Mouse (Mus musculus) fibroblast of lung, adult 2 months (primary cell): ENCODE data around the gene Acaca.
A peak's percentile ranks its signal among the peaks of the same experiment; 100 is the strongest.

Source experiments
- DNase-seq: peaks from one replicate; pipeline ENCODE4 v3.0.0-alpha.2; 2011; ENCODE audit warnings: low read depth

Gene Acaca

DNA sequence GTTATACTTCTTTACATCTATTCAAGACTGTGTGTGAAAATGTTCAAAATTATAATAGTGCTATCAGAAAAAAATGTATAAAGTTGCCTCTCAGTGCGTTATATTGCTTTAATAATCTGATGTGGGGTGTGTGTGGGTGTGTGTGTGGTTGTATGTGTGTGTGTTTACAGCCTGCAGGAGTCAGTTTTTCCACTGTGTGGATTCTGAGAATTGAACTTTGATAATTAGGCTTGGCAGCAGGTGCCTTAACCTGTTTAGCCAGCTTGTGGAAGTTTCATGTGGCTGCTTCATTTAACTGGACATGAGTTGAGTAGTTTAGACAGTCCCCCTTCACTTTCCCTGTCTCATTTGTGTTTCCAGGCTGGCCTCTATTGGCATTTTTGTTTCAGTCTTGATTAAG is 117.9 kb downstream of the Acaca start:
- DNase-seq = no peak

DNA sequence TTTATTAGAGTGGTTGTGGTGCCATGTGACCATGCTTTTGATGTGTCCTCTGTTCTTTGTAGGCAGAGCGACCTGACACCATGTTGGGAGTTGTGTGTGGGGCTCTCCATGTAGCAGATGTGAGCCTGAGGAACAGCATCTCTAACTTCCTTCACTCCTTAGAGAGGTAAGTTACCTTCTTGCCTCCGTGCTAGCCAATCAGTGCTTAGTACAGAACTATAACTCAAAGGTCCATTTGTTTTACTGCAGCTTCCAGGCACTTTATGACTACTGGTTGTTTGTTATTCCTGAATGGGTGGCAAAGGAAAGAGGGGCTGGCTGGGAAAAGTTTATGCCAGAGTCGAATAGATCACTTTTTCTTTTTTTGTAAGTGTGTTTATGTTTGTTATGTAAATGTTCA is 121.7 kb downstream of the Acaca start:
- no peak for DNase-seq

DNA sequence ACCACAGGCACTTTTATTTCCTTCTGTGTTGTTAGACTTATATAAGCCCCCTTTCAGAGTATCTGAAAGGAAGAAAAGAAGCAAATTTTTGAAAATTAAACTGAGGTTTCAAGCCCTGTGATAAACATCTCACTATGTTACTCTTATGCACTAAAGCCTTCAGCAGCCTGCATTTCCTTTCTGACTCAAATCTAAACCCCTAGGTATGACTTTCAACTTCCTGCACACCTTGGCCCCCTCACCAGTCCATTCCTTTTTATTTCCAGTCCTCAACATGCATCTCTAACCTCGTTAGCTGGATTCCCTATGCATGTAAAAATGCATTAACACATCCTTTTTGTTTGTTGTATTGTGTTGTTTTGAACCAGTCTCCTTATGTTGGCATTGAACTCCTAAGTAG is 123.0 kb downstream of the Acaca start:
- no peak for DNase-seq

DNA sequence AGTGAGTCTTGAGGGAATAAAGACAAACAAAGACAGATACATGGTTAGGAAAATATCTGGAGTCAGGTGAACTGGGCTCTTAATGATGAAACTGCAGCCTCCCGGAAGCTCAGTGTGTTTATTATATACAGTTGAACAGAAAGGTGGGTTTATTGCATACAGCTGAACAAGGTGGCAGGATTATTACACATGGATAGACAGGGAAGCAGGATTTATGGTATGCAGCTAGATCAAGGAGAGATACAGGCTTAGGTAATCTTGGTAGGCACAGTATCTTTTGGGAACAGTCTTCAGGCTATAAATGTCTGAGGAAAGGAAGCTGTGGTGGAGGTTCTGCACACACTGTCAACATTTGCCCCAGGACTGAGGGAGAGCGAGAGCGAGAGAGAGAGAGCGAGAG is 126.4 kb downstream of the Acaca start:
- no peak for DNase-seq

DNA sequence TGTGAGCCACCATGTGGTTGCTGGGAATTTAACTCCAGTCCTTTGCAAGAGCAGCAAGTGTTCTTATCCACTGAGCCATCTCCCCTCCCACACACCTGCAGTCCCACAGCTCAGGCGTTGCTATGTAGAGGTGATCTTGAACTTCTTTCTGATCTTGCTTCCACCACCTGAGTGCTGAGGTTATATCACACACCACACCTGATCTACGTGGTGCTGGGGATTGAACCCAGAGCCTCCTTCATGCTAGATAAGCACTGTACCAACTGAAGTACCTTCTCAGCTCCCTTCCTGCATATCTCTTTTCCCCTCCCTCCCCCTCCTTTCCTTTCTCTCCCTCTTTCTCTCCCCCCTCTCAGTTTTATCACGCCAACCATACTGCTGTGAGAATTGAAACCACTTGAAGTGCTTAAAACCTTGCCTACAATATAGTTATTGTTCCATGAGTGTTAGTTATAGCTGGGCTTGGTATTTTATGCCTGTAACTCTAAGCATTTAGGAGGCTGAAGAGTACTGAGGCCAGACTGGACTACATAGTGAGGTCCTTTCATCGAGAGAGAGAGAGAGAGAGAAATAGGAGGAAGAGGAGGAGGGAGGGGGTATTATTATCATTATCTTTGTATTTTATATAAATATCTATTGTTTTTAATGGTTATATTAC is 128.7 kb downstream of the Acaca start:
- DNase-seq = no peak

DNA sequence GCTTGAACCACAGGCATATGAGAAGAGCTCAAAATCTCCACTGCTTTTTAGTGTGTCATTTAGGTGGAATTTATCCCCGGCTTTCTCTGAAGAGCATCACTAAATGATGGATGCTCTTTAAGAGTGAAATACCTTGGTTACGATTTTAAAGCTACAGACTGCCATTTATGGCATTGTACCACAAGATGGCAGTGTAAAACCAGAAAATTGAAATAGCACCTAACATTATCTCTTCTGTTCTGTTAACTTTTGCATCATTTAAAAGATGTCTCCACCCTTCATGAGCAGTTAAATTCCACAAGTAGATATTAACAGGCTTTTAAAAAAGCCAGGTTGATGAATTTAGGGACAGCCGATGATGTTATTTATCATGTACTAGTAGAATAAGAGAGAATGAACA is 135.0 kb downstream of the Acaca start:
- peak; percentile 14 for DNase-seq

DNA sequence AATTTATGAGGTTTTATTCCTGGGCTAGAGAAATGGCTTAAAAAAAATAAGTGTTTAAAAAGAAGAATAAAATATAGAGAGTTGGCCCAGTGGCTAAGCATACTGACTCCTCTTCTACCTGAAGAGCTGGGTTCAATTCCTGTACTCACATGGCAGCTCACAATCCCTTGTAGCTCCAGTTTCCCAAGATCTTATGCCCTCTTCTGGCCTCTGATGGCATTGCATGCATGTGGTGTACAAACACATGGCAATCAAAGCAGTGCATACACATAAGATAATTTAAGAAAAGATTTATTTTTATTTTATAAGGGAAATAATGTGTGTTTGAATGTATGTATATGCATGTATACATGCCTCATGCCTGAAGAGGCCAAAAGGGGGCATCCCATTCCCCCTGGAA is 138.6 kb downstream of the Acaca start:
- no peak for DNase-seq

DNA sequence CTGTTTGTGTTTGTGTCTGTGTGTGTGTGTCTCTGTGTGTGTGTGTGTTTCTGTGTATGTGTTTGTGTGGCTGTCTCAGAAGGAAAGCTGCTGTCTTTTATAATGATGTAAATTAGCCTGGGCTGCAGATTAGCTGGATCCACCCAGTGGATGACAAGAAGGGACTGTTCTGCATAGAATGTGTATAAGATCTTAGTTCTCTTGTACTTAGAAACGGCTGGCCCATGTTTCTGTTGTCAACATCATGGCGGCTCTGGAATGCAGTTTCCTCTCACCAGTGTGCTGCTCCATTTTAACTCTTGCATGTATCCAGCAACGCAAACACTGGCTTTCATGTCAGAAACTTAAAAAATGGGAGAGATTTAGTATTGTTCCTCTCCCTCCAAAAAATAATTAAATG is 141.0 kb downstream of the Acaca start:
- no peak for DNase-seq

DNA sequence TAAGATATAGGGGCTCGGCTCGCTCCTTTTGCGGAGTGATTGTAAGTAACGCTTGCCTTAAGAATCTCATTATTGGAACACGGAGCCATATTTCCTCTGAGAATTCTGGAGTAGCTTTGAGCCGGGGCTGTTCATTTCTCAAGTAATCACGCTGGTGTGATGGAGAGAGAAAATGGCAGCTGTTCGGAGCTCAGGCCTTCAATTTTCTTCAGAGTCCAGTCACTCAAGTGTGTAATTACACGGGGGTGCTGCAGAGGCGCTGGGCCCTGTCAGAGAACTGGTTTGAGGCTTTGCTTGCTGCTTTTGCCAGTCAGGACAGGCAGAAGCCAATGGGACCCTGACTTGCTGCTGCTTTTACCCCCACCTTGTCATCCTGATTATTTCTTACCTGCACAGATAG is 142.5 kb downstream of the Acaca start:
- DNase-seq = no peak

DNA sequence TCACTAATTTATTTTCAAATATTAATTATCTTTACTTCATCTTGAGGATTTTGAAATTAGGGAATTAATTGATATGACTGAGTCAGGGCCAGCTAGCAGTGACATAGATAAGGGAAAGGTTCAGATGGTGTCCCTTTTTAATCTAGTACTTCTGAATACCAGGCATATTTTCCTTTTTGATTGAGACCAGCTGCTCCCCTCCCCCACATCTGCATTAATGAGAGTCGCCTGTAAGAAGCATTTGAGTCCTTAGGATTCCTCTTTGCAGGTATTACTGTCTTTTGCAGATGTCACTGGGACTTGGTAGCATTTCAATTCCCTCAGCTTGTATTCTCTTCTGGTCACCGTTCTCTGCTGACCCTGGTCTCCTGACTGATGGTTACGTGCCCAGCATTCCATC is 143.1 kb downstream of the Acaca start:
- no peak for DNase-seq

DNA sequence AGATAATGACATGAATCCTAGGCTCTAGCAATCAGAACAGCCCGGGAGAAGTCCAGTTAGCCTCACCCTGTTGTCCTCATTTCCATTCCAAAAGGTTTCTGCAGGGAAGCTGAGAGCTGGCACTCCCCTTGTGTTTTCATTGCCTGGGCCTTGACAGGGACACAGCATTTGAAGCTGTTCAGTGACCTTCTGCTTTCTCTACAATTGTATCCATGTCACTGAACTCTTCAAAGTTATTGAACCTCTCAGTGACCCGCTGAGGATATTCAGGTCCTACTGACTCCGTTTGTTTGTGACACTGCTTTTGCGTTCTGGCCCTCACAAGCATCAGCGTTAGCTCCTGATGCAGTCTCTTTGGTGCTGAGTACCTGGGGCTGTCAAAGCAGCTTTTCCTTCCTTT is 147.5 kb downstream of the Acaca start:
- no peak for DNase-seq

DNA sequence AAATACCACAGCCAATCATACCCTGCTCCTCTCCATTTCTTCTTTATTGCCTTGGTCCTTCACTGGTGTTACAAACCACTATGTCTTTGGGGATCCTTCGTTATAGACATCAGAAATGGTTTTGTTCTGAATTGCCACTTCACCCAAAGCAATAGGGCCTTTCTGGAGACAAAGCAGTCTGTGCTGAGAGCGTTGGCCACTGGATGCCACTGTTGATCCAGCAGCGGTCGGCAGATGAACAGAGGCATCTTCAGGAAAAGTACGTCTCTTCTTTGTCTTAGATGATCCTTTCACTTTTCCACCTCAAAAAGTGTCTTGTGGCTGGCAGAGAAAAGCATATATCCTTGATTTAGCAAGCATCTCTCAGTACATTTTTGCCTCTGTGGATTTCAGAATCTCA is 151.8 kb downstream of the Acaca start:
- DNase-seq = no peak

DNA sequence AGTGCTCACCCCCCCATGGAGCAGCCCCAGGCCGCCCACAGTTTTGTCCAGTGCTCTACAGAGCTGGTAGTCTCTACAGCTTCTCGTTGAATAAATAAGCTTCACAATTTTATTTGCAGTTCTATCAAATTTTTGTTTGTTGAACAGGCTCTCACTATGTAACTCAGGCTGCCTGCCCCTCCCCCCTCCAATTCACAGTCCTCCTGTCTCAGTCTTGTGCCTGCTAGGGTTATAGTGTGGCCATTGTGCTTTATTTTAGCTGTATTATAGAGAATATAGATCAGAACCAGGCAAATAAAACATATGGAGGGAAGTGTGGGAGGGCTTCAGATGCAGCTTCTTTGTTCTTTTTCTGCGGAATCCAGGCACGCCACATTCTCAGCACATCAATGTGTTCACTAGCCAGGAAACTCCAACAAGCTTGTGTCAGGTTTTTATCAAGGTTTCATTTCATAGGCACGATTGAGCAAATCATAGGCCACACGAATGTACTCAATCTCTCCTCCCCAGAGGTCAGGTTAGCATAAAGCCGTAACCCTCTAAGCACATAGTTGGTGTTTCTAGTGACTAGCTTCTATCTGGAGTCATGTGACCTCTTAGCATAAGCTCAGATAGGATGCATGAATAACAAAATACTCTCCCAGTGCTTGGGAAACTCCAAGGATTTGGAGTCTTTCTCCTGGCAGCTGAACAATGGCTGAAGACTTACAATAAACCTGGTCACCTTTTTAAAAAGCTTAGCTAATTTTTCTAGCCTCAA is 153.7 kb downstream of the Acaca start:
- no peak for DNase-seq

DNA sequence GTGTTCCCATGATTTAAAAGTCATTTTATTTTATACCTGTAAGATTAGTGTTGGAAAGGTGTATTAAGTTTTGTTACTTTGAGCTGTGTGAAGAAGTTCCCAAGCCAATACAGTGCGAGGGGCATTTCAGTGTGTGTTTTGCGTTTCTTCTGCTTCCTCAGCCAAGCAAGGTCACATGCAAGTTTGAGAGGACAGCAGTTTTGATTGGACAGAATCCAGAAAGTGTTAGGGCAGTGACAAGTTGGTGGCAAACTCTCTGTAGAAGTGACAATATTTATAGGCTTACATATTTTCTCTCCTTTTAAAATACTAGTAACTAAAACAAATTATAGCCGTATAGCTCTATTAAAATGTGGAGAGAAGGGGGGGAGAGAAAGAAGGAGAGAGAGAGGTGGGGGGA is 161.3 kb downstream of the Acaca start:
- no peak for DNase-seq

DNA sequence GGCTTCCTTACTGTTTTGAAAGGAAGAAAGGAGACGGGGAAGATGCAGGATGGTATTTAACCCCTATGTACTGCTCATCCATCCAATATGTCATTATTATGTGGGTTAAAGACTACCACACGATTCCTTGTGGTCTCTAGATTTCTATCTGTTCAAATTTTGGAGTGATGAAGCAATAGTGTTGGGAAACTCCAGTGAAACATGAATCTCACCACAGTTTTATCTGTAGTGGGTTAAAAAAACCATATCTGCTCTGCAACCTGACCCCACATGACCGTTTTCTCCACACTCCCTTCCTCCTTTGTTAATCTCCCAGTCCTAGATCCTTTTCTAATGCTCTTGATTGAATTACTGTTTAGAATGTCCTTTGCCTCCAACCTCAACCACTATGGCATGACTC is 163.1 kb downstream of the Acaca start:
- no peak for DNase-seq

DNA sequence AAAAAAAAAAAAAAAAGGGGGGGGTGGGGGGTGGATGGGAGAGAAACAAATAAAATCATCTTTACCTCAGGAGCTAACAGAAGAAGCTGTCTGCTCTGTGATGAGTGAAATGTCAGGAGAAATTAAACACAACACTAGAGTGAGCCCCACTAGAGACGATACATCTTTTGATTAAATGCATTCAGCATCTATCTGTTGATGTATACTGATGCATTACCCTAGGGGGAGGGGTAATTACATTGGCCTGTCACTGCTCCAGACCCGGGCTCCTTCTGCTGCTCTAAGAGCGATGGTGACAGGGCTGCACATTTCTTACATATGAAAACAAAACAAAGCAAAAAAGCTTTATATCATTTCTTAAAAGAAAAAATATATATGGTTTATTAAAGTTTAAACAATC is 163.8 kb downstream of the Acaca start:
- DNase-seq = no peak

DNA sequence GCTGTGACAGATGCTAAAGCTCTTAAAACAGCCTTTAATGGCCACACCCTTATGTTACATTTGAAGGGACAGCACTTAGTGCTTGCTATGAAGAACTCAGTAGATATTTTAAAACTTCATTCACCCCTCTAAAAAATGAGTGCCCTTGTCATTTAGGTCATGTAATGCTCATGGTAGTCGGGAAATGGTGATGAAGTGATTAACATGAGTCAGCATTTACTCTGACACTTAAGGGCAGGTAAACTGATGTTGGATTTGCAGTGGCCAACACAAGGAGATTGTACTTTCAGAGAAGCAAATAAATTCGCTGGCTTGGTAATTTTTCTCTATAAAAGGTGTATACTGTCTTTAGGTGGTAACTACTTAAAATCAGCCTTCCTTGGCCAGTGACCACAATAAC is 166.9 kb downstream of the Acaca start:
- no peak for DNase-seq

DNA sequence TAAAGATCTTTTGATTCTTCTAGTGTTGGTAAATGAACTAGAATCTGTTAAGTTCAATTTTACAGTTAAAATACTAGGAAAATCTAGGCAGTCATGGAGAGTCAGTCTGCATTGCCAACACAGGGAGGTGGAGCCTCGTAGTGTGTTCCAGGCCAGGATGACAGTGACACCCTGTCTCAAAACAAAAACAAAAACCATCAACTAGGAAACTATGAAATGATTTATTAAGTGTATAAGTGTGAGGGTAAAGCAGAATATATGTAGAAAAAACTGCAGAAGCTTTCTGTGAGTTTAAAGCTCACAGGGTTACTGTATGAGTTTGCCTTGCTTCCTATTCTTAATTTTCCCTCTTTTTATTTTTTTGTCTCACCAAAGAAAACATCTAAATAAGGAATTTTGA is 176.0 kb downstream of the Acaca start:
- DNase-seq = no peak

DNA sequence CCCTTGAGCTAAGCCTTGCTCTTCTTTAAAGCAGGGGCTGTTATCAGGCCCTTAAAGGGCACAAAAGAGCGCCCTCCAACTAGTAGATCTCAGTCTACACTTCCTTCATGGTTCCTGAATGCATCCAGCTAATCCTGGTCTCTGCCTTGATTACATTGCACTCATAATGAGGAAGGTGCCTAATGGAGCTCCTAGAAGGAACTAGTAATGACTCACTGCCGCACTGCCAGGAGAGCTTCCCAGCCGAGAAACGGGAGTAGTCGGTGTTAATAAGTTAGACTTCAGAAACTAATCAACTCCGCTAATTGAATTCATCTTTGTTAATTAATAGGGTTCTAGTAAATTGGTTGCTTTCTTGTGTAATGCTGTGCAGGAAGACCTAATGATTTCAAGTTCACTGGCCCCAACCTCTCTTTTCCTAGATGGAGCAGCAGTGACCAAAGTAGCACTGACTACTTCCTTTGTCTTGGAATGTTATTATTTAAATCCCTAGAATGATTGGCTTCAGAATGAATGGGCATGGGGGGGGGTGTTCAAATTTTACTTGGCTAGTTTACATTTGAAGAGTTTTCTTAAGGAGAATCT is 176.8 kb downstream of the Acaca start:
- no peak for DNase-seq

DNA sequence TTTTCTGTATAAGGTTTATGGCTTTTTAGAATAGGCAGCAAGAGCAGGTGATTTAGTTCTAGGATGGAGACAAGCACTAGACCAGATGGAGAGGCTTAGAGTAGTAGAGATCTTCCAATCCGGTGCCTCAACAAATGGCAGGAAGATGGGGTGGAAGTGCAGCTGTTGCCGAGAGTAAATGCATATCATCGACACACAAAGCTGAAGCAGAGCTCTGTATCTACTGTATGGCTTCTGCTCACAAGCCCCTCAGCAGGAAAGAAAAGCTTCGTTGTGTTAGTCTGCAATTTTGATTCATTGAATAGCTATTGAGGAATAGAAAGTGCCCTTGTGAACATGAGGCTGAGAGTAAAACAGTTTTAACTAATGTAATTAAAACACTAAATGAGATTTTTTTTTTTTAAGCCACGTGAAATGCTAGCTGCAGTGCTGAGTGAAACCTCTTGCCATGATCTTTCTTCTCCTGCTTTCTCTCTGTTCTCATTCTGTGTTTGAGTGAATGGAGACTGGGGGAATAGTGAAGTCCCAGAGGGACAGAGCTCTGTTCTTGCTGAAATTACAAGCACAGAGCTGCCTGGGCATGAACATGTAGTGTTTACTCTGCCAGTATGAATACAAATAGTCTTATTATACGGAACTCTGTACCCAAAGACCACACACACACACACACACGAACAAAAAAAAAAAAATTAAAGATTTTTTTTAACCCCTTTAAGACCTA is 194.7 kb downstream of the Acaca start:
- DNase-seq = no peak

DNA sequence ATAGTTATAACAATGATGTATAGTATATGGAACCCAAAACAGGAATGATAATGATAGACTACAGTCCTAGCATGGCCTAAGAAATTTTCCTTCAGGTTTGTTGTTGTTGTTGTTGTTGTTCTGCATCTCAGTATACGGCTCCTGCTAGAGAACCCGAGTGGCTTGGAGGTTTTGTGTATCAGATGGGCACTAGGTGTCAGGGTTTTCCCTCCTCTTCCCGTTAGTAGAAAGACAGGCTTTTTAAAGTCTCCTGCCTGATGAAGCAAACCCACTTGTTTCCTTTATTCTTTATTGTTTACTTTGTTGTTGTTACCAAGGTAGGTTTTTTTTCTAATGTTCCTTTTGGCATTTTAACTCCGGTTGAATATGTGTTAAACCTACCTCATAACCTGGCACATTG is 197.6 kb downstream of the Acaca start:
- no peak for DNase-seq

DNA sequence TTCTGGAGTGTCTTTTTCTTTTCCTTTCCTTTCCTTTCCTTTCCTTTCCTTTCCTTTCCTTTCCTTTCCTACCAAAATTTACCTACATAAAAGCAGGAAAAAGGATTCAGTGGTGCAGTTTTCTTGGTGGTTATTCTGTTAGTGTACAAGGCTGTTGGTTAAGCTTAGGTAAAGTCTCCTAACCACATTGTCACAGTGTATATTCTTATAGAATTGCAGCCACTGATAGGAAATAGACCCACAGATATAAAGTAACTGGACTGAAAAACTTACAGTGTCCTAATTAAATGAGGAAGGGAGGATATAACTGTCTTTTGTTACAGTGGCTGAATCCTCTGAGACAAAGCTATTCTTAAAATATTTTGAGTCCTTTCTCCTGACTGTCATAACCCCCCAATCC is 202.9 kb downstream of the Acaca start:
- DNase-seq = no peak

DNA sequence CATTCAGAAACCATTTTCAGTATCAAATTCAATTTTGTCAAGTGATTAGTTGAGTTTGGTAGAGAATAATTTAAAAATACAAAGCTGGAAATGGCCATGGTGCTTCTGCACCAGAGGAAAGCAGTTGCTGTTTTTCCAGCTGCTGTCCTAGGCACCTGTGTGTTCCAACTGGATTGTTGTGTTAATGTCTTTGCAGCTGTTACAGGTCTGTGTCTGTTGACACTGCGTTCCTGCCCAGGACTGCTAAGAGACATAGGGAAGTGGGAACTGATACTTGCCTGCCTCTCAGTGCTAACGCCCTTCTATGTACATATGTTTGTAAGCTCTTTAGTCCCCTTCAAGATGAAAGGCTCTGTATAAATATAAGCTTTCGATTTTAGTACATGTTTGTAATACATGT is 203.4 kb downstream of the Acaca start:
- DNase-seq = no peak
